Mouse (Mus musculus): ENCODE measurements around the gene Snx17. TPM values are rescaled to one million over a fixed set of nuclear protein-coding genes. Genes with fewer than 3 reads are reported as not detected.

The Snx17 gene
- total and polyA plus RNA-seq, 3 experiments: 37.0 to 56.5 (median 42.8) TPM

DNA sequence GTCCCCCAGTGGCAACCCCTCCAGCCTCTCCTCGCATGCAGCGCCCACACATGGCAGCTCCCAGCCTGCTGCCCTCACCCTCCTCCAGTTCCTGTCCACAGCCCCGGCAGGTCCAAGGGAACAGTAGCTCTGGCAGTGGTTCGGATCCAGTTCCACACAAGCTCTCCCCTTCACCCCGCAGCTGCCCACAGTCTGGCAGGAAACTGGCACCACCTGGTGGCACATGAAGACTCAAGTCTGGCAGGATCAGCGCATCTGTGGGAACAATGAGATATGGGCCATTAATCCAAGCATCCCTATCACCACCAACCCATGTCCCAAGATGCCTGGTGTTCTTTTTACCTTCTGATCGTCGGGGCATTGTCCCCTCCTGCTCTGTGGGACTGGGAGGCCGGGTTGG is 6.9 kb downstream of the Snx17 start:
- DNase-seq (ENCODE audit: low spot score) (no peak), ATAC-seq (ENCODE audit: extremely low read depth, insufficient number of reproducible peaks, low FRiP score, poor library complexity, severe bottlenecking) (no peak)
- Histone ChIP-seq H3K27me3 (ENCODE audit: insufficient read depth, low read length) (no peaks in the 10 kb centered on the region), H3K9me3 (replicated peaks) (no peaks in the 10 kb centered on the region), H3K4me3 (ENCODE audit: low read depth, low read length) (peak overlapping the region; percentile 65), H3K4me1 (ENCODE audit: insufficient read depth, low read depth, low read length) (peaks cover 79% of the 10 kb centered on the region), H3K36me3 (replicated peaks) (peaks cover 91% of the 10 kb centered on the region)
- TF ChIP-seq GATA2 (IDR thresholded peaks at IDR 0.05; ENCODE audit: borderline replicate concordance, low read depth, low read length): no peak
- 0 out of 2 replicates have a peak, but pooled peaks have one; percentile 67 for TF ChIP-seq POLR2AphosphoS5 (IDR thresholded peaks at IDR 0.05; ENCODE audit: insufficient replicate concordance, low read depth, low read length)
- TF ChIP-seq TAL1 (conservative IDR thresholded peaks at IDR 0.05; ENCODE audit: low read depth, low read length): no peak
- TF ChIP-seq CTCF (IDR thresholded peaks at IDR 0.05; ENCODE audit: low read depth, low read length): no peak

DNA sequence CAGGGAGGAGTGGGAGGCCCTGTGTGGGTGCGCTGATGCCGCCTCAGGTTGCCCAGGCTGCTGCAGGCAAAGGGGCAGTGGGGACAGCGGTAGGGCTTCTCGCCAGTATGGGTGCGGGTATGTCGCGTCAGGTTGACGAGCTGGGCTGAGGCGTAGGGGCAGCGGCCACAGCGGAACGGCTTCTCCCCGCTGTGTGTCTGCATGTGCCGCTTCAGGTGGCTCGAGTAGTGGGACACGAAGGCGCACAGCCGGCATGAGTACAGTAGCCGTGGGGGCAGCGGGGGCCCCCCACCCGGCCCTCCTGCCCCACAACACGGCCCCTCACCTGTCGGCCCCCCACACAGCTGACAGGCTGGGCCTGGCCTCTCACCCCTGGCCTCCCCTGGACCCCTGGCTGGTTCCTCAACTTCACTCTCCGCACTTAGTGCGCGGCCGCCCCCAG is 7.3 kb downstream of the Snx17 start:
- Histone ChIP-seq H3K4me3 (ENCODE audit: low read depth, low read length) (peak overlapping the region; percentile 65), H3K27me3 (ENCODE audit: insufficient read depth, low read length) (no peaks in the 10 kb centered on the region), H3K9me3 (replicated peaks) (no peaks in the 10 kb centered on the region), H3K4me1 (ENCODE audit: insufficient read depth, low read depth, low read length) (peaks cover 76% of the 10 kb centered on the region), H3K36me3 (replicated peaks) (peaks cover 91% of the 10 kb centered on the region)
- ATAC-seq (ENCODE audit: extremely low read depth, insufficient number of reproducible peaks, low FRiP score, poor library complexity, severe bottlenecking) (no peak), DNase-seq (ENCODE audit: low spot score) (no peak)
- no peak for TF ChIP-seq TAL1 (conservative IDR thresholded peaks at IDR 0.05; ENCODE audit: low read depth, low read length)
- TF ChIP-seq POLR2AphosphoS5 (IDR thresholded peaks at IDR 0.05; ENCODE audit: insufficient replicate concordance, low read depth, low read length): 0 out of 2 replicates have a peak, but pooled peaks have one; percentile 23
- TF ChIP-seq CTCF (IDR thresholded peaks at IDR 0.05; ENCODE audit: low read depth, low read length): no peak
- no peak for TF ChIP-seq GATA1 (IDR thresholded peaks at IDR 0.05; ENCODE audit: borderline replicate concordance, low read length)
- TF ChIP-seq GATA2 (IDR thresholded peaks at IDR 0.05; ENCODE audit: borderline replicate concordance, low read depth, low read length): no peak

DNA sequence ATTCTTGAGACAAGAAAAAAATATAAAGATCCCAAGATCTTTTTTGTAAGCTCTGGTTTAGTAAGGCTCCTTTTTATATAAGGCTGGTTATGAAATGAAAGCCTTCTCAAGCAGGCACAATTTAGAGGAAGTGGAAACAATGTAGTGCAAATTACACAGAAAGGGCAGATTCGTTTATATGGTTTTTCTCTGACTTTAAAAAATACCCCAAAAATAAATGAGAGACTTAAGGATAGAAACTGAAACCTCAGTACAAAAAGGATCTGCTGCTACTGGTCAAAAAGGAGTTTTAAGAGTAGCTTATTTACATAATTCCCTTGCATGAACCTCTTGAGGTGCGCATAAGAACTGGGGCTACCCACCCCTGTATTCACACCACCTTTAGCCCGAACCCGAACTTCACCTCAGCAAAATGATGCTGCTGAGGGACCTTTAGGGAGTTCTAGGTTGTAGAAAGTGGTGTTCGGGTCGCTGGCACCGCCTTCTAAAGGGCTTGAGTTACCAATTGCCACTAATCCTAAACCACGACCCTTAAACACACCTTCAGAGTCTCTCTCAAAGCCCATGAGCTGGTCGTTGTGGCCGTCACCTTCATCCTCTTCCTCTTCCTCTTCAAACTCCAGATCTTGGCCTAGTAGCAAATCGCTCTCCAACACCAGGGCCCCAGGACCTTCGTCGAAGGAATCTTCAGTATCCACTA is 8.2 kb downstream of the Snx17 start:
- ATAC-seq (ENCODE audit: extremely low read depth, insufficient number of reproducible peaks, low FRiP score, poor library complexity, severe bottlenecking) (no peak), DNase-seq (ENCODE audit: low spot score) (no peak)
- no peak for TF ChIP-seq GATA1 (IDR thresholded peaks at IDR 0.05; ENCODE audit: borderline replicate concordance, low read length)
- no peak for TF ChIP-seq GATA2 (IDR thresholded peaks at IDR 0.05; ENCODE audit: borderline replicate concordance, low read depth, low read length)
- TF ChIP-seq TAL1 (conservative IDR thresholded peaks at IDR 0.05; ENCODE audit: low read depth, low read length): no peak
- no peak for TF ChIP-seq POLR2AphosphoS5 (IDR thresholded peaks at IDR 0.05; ENCODE audit: insufficient replicate concordance, low read depth, low read length)
- TF ChIP-seq CTCF (IDR thresholded peaks at IDR 0.05; ENCODE audit: low read depth, low read length): no peak
- peaks cover 72% of the 10 kb centered on the region for H3K4me1 ChIP-seq (ENCODE audit: insufficient read depth, low read depth, low read length)
- no peaks in the 10 kb centered on the region for H3K9me3 ChIP-seq (replicated peaks)
- H3K27me3 ChIP-seq (ENCODE audit: insufficient read depth, low read length): no peaks in the 10 kb centered on the region
- peak overlapping the region; percentile 84 for H3K4me3 ChIP-seq (ENCODE audit: low read depth, low read length)
- H3K36me3 ChIP-seq (replicated peaks): peaks cover 91% of the 10 kb centered on the region

DNA sequence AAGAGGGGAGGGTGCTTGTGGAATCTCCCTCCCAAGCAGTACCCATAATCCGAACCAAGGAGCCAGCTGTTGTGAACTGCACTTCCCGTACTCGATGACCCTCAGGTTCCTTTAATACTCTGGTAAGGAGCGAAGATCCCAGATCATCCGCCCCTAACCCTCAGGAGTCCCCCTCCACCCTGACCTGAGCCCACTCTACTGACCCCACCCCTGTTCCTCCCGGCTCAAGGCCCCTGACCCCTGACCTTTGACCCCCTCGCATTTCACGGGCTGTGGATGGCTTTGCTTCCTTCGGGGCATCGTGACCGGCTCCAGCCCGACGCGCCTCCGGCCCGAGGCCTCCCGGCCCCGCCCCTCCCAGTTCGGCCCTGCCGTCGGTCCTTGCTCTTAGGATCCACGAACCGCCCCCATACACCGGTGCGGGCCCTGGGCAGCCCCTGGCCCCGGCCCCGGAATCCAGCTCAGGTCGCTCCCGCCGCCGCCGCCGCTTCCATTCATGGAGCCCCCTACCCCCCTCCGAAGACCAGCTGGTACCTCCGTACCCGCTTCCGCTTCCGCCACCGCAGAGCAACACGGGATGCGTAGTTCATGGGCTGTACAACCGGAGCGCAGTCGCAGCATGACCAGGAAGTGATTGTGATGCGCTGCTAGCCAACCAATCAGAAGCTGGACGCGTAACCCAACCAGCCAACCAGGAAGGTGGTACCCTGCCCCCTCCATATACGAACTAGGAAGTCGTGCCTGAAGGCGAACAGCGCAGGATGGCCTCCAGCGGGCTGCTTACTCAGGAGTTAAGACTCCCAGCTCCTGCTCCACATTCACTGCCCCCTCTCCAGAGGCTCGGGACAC is 8.9 kb downstream of the Snx17 start, which contains the start of gene Zfp513:
Gene Zfp513, minus strand, starts transcription at position 562 of the 849 bp plus-strand sequence.
- DNase-seq (ENCODE audit: low spot score): peak; percentile 96
- Histone ChIP-seq H3K4me1 (ENCODE audit: insufficient read depth, low read depth, low read length) (peaks cover 66% of the 10 kb centered on the region), H3K27me3 (ENCODE audit: insufficient read depth, low read length) (no peaks in the 10 kb centered on the region), H3K4me3 (ENCODE audit: low read depth, low read length) (peak within 1 kb of the TSS; percentile 84), H3K9me3 (replicated peaks) (no peaks in the 10 kb centered on the region), H3K36me3 (replicated peaks) (peaks cover 90% of the 10 kb centered on the region)
- peak; percentile 98 for ATAC-seq (ENCODE audit: extremely low read depth, insufficient number of reproducible peaks, low FRiP score, poor library complexity, severe bottlenecking)
- TF ChIP-seq POLR2AphosphoS5 (IDR thresholded peaks at IDR 0.05; ENCODE audit: insufficient replicate concordance, low read depth, low read length): peak; percentile 87; the same call in 1 of the 2 replicates
- no peak for TF ChIP-seq GATA2 (IDR thresholded peaks at IDR 0.05; ENCODE audit: borderline replicate concordance, low read depth, low read length)

DNA sequence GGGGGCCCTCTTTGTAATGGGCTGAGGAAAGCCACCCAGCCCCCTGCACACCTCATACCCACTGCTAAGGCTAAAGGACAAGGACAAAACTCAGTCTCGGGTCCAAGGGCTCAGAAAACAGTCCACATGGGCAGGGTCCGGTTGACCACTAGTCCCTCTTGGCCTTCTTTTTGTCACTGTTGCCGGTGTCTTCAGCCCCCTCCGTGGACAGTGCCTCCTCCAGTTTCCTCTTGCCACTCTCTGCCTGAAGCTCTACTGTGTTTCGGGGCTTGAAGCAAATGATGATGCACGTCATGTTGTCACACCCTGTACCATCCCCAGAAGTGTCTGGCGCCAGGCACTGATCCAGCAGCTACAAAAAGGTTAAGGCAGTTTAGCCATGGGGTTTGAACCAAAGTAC is 9.9 kb downstream of the Snx17 start:
- H3K27me3 ChIP-seq (ENCODE audit: insufficient read depth, low read length): no peaks in the 10 kb centered on the region
- DNase-seq (ENCODE audit: low spot score) (no peak), ATAC-seq (ENCODE audit: extremely low read depth, insufficient number of reproducible peaks, low FRiP score, poor library complexity, severe bottlenecking) (no peak)
- H3K36me3 ChIP-seq (replicated peaks): peaks cover 90% of the 10 kb centered on the region
- peaks cover 60% of the 10 kb centered on the region for H3K4me1 ChIP-seq (ENCODE audit: insufficient read depth, low read depth, low read length)
- TF ChIP-seq CTCF (IDR thresholded peaks at IDR 0.05; ENCODE audit: low read depth, low read length) (no peak), POLR2AphosphoS5 (IDR thresholded peaks at IDR 0.05; ENCODE audit: insufficient replicate concordance, low read depth, low read length) (no peak), GATA2 (IDR thresholded peaks at IDR 0.05; ENCODE audit: borderline replicate concordance, low read depth, low read length) (no peak), GATA1 (IDR thresholded peaks at IDR 0.05; ENCODE audit: borderline replicate concordance, low read length) (no peak), TAL1 (conservative IDR thresholded peaks at IDR 0.05; ENCODE audit: low read depth, low read length) (no peak)
- peak overlapping the region; percentile 84 for H3K4me3 ChIP-seq (ENCODE audit: low read depth, low read length)
- no peaks in the 10 kb centered on the region for H3K9me3 ChIP-seq (replicated peaks)

DNA sequence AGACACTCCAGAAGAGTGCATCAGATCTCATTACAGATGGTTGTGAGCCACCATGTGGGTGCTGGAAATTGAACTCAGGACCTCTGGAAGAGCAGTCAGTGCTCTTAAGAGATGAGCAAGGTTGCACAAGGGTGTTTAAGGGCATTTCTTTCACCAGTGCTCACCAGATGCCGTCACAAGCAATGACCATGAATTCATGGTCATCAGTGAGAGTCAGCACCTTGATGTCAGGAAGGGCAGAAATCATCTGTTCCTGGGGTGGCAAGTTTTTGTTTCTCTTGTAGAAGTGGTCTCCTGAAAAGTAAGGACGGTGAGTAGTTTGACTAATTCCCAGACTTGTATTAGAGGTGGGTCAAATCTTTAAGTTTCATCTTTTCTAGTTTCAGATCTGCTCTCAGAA is 10.8 kb downstream of the Snx17 start:
- Histone ChIP-seq H3K4me1 (ENCODE audit: insufficient read depth, low read depth, low read length) (peaks cover 57% of the 10 kb centered on the region), H3K36me3 (replicated peaks) (peaks cover 90% of the 10 kb centered on the region), H3K4me3 (ENCODE audit: low read depth, low read length) (no peak overlapping the region), H3K9me3 (replicated peaks) (no peaks in the 10 kb centered on the region), H3K27me3 (ENCODE audit: insufficient read depth, low read length) (no peaks in the 10 kb centered on the region)
- DNase-seq (ENCODE audit: low spot score): no peak
- no peak for ATAC-seq (ENCODE audit: extremely low read depth, insufficient number of reproducible peaks, low FRiP score, poor library complexity, severe bottlenecking)
- TF ChIP-seq CTCF (IDR thresholded peaks at IDR 0.05; ENCODE audit: low read depth, low read length) (no peak), GATA1 (IDR thresholded peaks at IDR 0.05; ENCODE audit: borderline replicate concordance, low read length) (no peak), TAL1 (conservative IDR thresholded peaks at IDR 0.05; ENCODE audit: low read depth, low read length) (no peak), GATA2 (IDR thresholded peaks at IDR 0.05; ENCODE audit: borderline replicate concordance, low read depth, low read length) (no peak), POLR2AphosphoS5 (IDR thresholded peaks at IDR 0.05; ENCODE audit: insufficient replicate concordance, low read depth, low read length) (no peak)
